ENCODE assay signal across 16 mouse cellular contexts in genomic region chr6:76780168-76780567, GRCm38 (mm10).
DNase-seq lines count a peak whose midpoint lies in the region; TF ChIP-seq lines count a peak whose summit lies in the region.
"Had no signal": no experiment of that assay in that cellular context is flagged by ENCODE, and none has a peak within 500 bp of the region (broad histone marks: within the 10 kb centered on the region; RNA-seq: fewer than 3 reads in every experiment).

No protein-coding gene starts in this region.

- no peak overlapping the region for H3K27ac ChIP-seq in cerebellum, adult 2 months (ENCODE audit: insufficient read depth, low read length)
- H3K27ac ChIP-seq: embryonic facial prominence, embryonic 12.5 days; forebrain, embryonic 15.5 days; hindbrain, embryonic 13.5 days; intestine, embryonic 15.5 days had no signal

- DNase-seq in cerebellum, adult 11 months, result peak; percentile 26
- DNase-seq in cerebellum, adult 2 months, result peak; percentile 62 to 86
- DNase-seq in cerebellum, postnatal 10 days, result peak; percentile 42 to 57
- no peak for DNase-seq in heart, postnatal 36 days
- no peak for DNase-seq in heart, adult 11 months
- no peak for DNase-seq in spleen, postnatal 36 days (ENCODE audit: low spot score in 2 of 2)
- DNase-seq: adrenal gland, adult 2 months; adrenal gland, postnatal 25 days; gastrocnemius, postnatal 10 days; heart, postnatal 10 days; kidney, adult 18-20 months had no signal

- no peak overlapping the region for H3K4me3 ChIP-seq in cerebellum, adult 2 months (replicated peaks; ENCODE audit: insufficient read depth, low read depth, low read length)
- H3K4me3 ChIP-seq: embryonic facial prominence, embryonic 12.5 days; forebrain, embryonic 15.5 days; hindbrain, embryonic 13.5 days; intestine, embryonic 15.5 days had no signal

- WGBS in cerebellum, adult 2 months, result 25% methylated on average over 3 of the region's 3 CpGs

- TF ChIP-seq CTCF in cerebellum, adult 2 months (IDR thresholded peaks at IDR 0.05; ENCODE audit: borderline replicate concordance, insufficient read depth, low read depth, low read length), result no peak

- TF ChIP-seq POLR2A in cerebellum, adult 2 months (IDR thresholded peaks at IDR 0.05; ENCODE audit: borderline replicate concordance, insufficient read depth, low read length), result no peak

- intact Hi-C loops in heart, postnatal 36 days (cut with DNase I), result no loop called here

- peaks cover 12% of the 10 kb centered on the region; the same call in 1 of the 2 replicates for H3K4me1 ChIP-seq in cerebellum, adult 2 months (ENCODE audit: control insufficient read depth, insufficient read depth, low read length)
- H3K4me1 ChIP-seq: embryonic facial prominence, embryonic 12.5 days; forebrain, embryonic 15.5 days; hindbrain, embryonic 13.5 days; intestine, embryonic 15.5 days had no signal

- H3K27me3 ChIP-seq in cerebellum, adult 2 months (ENCODE audit: control insufficient read depth, insufficient read depth, low read length), result no peaks in the 10 kb centered on the region
- H3K27me3 ChIP-seq: CH12.LX; embryonic facial prominence, embryonic 12.5 days; forebrain, embryonic 15.5 days; hindbrain, embryonic 13.5 days; intestine, embryonic 15.5 days had no signal

Comparison
In these comparisons a context has a peak if more than half of its experiments do, and no peak if none do; other contexts are left out.
1. DNase-seq: peak in cerebellum, adult 11 months (single experiment), cerebellum, adult 2 months (2 of 2) and cerebellum, postnatal 10 days (2 of 2); none in heart, postnatal 36 days (0 of 2), heart, adult 11 months (single experiment) and spleen, postnatal 36 days (0 of 2).